Mouse (Mus musculus): ENCODE results near the gene Cyp20a1. TPM values are rescaled to one million over a fixed set of nuclear protein-coding genes. Genes with fewer than 3 reads are reported as not detected.

Gene Cyp20a1
- total RNA-seq, 2 experiments from 2014 or later: 8.4 to 10.7 TPM

- no peak for DNase-seq (ENCODE audit: low spot score in 2 of 2)
- intact Hi-C loops (cut with DNase I): no loop called here
Observed at GRCm38 (mm10) chr1:60432497-60432896, 89.4 kb downstream of the Cyp20a1 start.

Other genes with a start within 250 kb of the Cyp20a1 start
- gene Carf, start 245.1 kb upstream of the Cyp20a1 start, total RNA-seq (2021): 10 to 100 TPM; 25.8 to 26.3 TPM
- gene Wdr12, start 244.7 kb upstream of the Cyp20a1 start, total RNA-seq (2021): 10 to 100 TPM; 26.0 to 34.2 TPM
- gene Nbeal1, start 162.7 kb upstream of the Cyp20a1 start, total RNA-seq (2021): 10 to 100 TPM; 17.8 to 26.9 TPM
- gene Abi2, start 66.3 kb downstream of the Cyp20a1 start, total RNA-seq (2021): 100 to 1,000 TPM; 362 to 373 TPM
- gene Raph1, start 223.8 kb downstream of the Cyp20a1 start, total RNA-seq (2021): 10 to 100 TPM; 68.4 to 83.6 TPM